Mouse (Mus musculus) lung, adult 2 months (tissue): ENCODE results near the gene Msi2.

Experiments
- CTCF ChIP-seq: fragments of 200-500 bp; IDR thresholded peaks from 2 replicates; pipeline ENCODE4 v1.5.1; 2011; ENCODE audit warnings: mild to moderate bottlenecking, low read length, control low read depth; ENCODE audit not compliant: insufficient read depth
- POLR2A ChIP-seq: fragments of 200-500 bp; IDR thresholded peaks from 2 replicates; pipeline ENCODE4 v1.6.1; 2011; ENCODE audit warnings: low read depth, mild to moderate bottlenecking, control low read depth, low read length, borderline replicate concordance; ENCODE audit errors: extremely low read depth

DNA sequence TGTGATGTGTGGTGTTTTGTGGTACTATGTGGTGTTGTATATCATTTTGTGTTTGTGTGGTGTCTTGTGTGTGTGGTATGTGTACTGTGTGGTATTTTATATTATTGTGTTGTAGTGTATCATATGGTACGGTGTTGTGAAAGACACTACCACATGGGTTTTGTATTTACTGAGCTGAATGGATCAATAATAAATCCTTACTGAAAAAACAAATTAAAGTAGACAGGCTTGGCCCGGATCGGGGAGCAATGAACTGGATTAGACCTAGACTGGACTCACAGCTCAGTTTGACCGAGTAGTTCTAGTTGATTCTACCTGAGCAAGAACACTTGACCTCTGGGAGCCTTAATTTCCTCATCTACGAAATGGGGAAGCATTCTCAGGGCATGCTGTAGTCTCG lies 107.5 kb downstream of the Msi2 start:
- no peak for TF ChIP-seq CTCF
- no peak for TF ChIP-seq POLR2A
